Mouse (Mus musculus): Measurements from ENCODE around the gene Chst11. TPM values are rescaled to one million over a fixed set of nuclear protein-coding genes. Genes with fewer than 3 reads are reported as not detected.
A peak's percentile ranks its signal among the peaks of the same experiment; 100 is the strongest.

Chst11 gene
- total and polyA plus RNA-seq, 3 experiments, result 3.1 to 10.6 TPM; not detected in 1

GRCm38 (mm10) chr10:82990918-82991317 lies 5.6 kb downstream of the Chst11 start (continued):
- no peak for TF ChIP-seq CTCF (IDR thresholded peaks at IDR 0.05 in 2 of 3, conservative IDR thresholded peaks at IDR 0.05 in 1 of 3; ENCODE audit: control insufficient read depth in 1 of 3, insufficient read depth in 1 of 3, low read depth in 2 of 3, low read length in 3 of 3, poor library complexity in 1 of 3, severe bottlenecking in 1 of 3)
- TF ChIP-seq ZC3H11A (IDR thresholded peaks at IDR 0.05; ENCODE audit: low read depth, low read length), result no peak

- Histone ChIP-seq H3K4me3 (ENCODE audit: control insufficient read depth in 1 of 2, insufficient read depth in 1 of 2, low read depth in 2 of 2, low read length in 2 of 2) (peak overlapping the region in 1 of 2 experiments; percentile 4; a peak in 1 of 4 replicates), H3K9ac (ENCODE audit: control insufficient read depth, low read depth, low read length, poor library complexity, severe bottlenecking) (peak overlapping the region; percentile 20; the same call in 1 of the 2 replicates), H3K9me3 (replicated peaks; ENCODE audit: insufficient read depth, low read length) (no peaks in the 10 kb centered on the region), H3K27me3 (ENCODE audit: control insufficient read depth in 1 of 2, insufficient read depth in 2 of 2, low read length in 2 of 2) (no peaks in the 10 kb centered on the region), H3K27ac (ENCODE audit: control insufficient read depth, low read depth, low read length) (peak overlapping the region; percentile 81), H3K79me2 (ENCODE audit: control insufficient read depth, insufficient read depth, low read length, poor library complexity) (peaks cover 6% of the 10 kb centered on the region; the same call in 1 of the 2 replicates), H3K36me3 (ENCODE audit: control insufficient read depth in 1 of 2, insufficient read depth in 2 of 2, low read length in 2 of 2) (peaks cover 0 to 27% of the 10 kb centered on the region in 2 experiments; a peak in 2 of 4 replicates), H3K4me1 (ENCODE audit: control insufficient read depth in 1 of 2, insufficient read depth in 2 of 2, low read length in 2 of 2) (peaks cover 12 to 34% of the 10 kb centered on the region in 2 experiments)
- DNase-seq (ENCODE audit: low read depth, low spot score), result peak; percentile 70
- peak; percentile 56 for TF ChIP-seq TAL1 (IDR thresholded peaks at IDR 0.05; ENCODE audit: low read length)
- TF ChIP-seq GATA1 (IDR thresholded peaks at IDR 0.05; ENCODE audit: low read depth, low read length), result peak; percentile 66
- 0 out of 2 replicates have a peak, but pooled peaks have one; percentile 54 for TF ChIP-seq MYC (IDR thresholded peaks at IDR 0.05; ENCODE audit: low read depth, low read length)
- TF ChIP-seq SIN3A (IDR thresholded peaks at IDR 0.05; ENCODE audit: low read length), result peak; percentile 65; the same call in 1 of the 2 replicates
- no peak for TF ChIP-seq CHD2 (IDR thresholded peaks at IDR 0.05; ENCODE audit: low read length)
- TF ChIP-seq EP300 (IDR thresholded peaks at IDR 0.05; ENCODE audit: low read depth in 1 of 2, low read length in 2 of 2), result peak; percentile 75 to 83
- peak; percentile 74 for TF ChIP-seq MAX (IDR thresholded peaks at IDR 0.05; ENCODE audit: low read length)
- TF ChIP-seq POLR2A (IDR thresholded peaks at IDR 0.05; ENCODE audit: control insufficient read depth in 1 of 2, insufficient read depth in 1 of 2, low read depth in 1 of 2, low read length in 2 of 2, poor library complexity in 1 of 2), result no peak
- no peak for TF ChIP-seq JUND (IDR thresholded peaks at IDR 0.05; ENCODE audit: low read depth, low read length)
- TF ChIP-seq CHD1 (IDR thresholded peaks at IDR 0.05; ENCODE audit: low read depth, low read length), result no peak
- no peak for TF ChIP-seq MYB (IDR thresholded peaks at IDR 0.05; ENCODE audit: low read depth, low read length)
- no peak for TF ChIP-seq ZMIZ1 (IDR thresholded peaks at IDR 0.05; ENCODE audit: low read depth, low read length)
- no peak; the same call in 1 of the 2 replicates for TF ChIP-seq MXI1 (IDR thresholded peaks at IDR 0.05; ENCODE audit: low read depth, low read length)
- no peak for TF ChIP-seq ZNF384 (IDR thresholded peaks at IDR 0.05; ENCODE audit: low read depth, low read length)
- peak; percentile 53; the same call in 1 of the 2 replicates for TF ChIP-seq ETS1 (IDR thresholded peaks at IDR 0.05; ENCODE audit: low read depth, low read length)
- TF ChIP-seq TCF12 (IDR thresholded peaks at IDR 0.05; ENCODE audit: low read depth, low read length), result no peak
- no peak for TF ChIP-seq POLR2AphosphoS5 (IDR thresholded peaks at IDR 0.05; ENCODE audit: borderline replicate concordance, low read depth, low read length)
- TF ChIP-seq POLR2AphosphoS2 (IDR thresholded peaks at IDR 0.05; ENCODE audit: low read length), result no peak
- no peak for TF ChIP-seq ELF1 (IDR thresholded peaks at IDR 0.05; ENCODE audit: low read depth, low read length)
- no peak for TF ChIP-seq BHLHE40 (IDR thresholded peaks at IDR 0.05; ENCODE audit: borderline replicate concordance, low read depth, low read length)
- no peak for TF ChIP-seq USF2 (IDR thresholded peaks at IDR 0.05; ENCODE audit: borderline replicate concordance in 1 of 2, insufficient read depth in 1 of 2, low read depth in 1 of 2, low read length in 2 of 2)
- TF ChIP-seq ZKSCAN1 (IDR thresholded peaks at IDR 0.05; ENCODE audit: low read depth, low read length), result no peak
- no peak for TF ChIP-seq MAZ (IDR thresholded peaks at IDR 0.05; ENCODE audit: low read depth, low read length)
- no peak for TF ChIP-seq RAD21 (IDR thresholded peaks at IDR 0.05; ENCODE audit: low read depth, low read length)
- TF ChIP-seq NELFE (IDR thresholded peaks at IDR 0.05; ENCODE audit: low read depth, low read length), result peak; percentile 27; the same call in 1 of the 2 replicates
- TF ChIP-seq MEF2A (IDR thresholded peaks at IDR 0.05; ENCODE audit: extremely low read depth, insufficient replicate concordance, low read depth, low read length, poor library complexity, severe bottlenecking), result no peak
- no peak for TF ChIP-seq USF1 (IDR thresholded peaks at IDR 0.05; ENCODE audit: low read depth, low read length)
- TF ChIP-seq MAFK (IDR thresholded peaks at IDR 0.05; ENCODE audit: borderline replicate concordance, low read depth, low read length), result no peak
- no peak for TF ChIP-seq KAT2A (conservative IDR thresholded peaks at IDR 0.05; ENCODE audit: low read depth, low read length)
- TF ChIP-seq HCFC1 (IDR thresholded peaks at IDR 0.05; ENCODE audit: low read depth, low read length), result no peak
- TF ChIP-seq CTCF (IDR thresholded peaks at IDR 0.05 in 2 of 3, conservative IDR thresholded peaks at IDR 0.05 in 1 of 3; ENCODE audit: control insufficient read depth in 1 of 3, insufficient read depth in 1 of 3, low read depth in 2 of 3, low read length in 3 of 3, poor library complexity in 1 of 3, severe bottlenecking in 1 of 3), result no peak
- no peak for TF ChIP-seq UBTF (IDR thresholded peaks at IDR 0.05; ENCODE audit: borderline replicate concordance, insufficient read depth, low read depth, low read length)
These were observed 6.6 kb downstream of the Chst11 start for GRCm38 (mm10) chr10:82991756-82992519.
